ENCODE assay signal across 11 mouse cellular contexts in genomic region chr17:72966091-72966531, GRCm38 (mm10). TPM values are rescaled to one million over a fixed set of nuclear protein-coding genes. Genes with fewer than 3 reads are reported as not detected.
A peak's percentile ranks its signal among the peaks of the same experiment; 100 is the strongest.
DNase-seq lines count a peak whose midpoint lies in the region; ATAC-seq and TF ChIP-seq lines count a peak whose summit lies in the region.
"Had no signal": no experiment of that assay in that cellular context is flagged by ENCODE, and none has a peak within 500 bp of the region (broad histone marks: within the 10 kb centered on the region; RNA-seq: fewer than 3 reads in every experiment).

No protein-coding gene starts in this region.

- H3K4me1 ChIP-seq in heart, embryonic 14.5 days (ENCODE audit: control insufficient read depth in 2 of 2, insufficient read depth in 2 of 2, low read length in 2 of 2), result peaks cover 27 to 37% of the 10 kb centered on the region in 2 experiments
- peaks cover 38% of the 10 kb centered on the region for H3K4me1 ChIP-seq in bone marrow macrophage, adult 2 months (ENCODE audit: control insufficient read depth, insufficient read depth, low read length)

- no peaks in the 10 kb centered on the region for H3K36me3 ChIP-seq in heart, embryonic 14.5 days (ENCODE audit: control insufficient read depth, insufficient read depth, low read length)
- H3K36me3 ChIP-seq: lung, embryonic 15.5 days; neural tube, embryonic 13.5 days had no signal

- no peaks in the 10 kb centered on the region for H3K27me3 ChIP-seq in heart, embryonic 14.5 days (ENCODE audit: control insufficient read depth, insufficient read depth, low read length)
- H3K27me3 ChIP-seq: lung, embryonic 15.5 days; neural tube, embryonic 13.5 days had no signal

- H3K9me3 ChIP-seq in heart, embryonic 14.5 days (ENCODE audit: control insufficient read depth, low read length), result no peaks in the 10 kb centered on the region
- H3K9me3 ChIP-seq: lung, embryonic 15.5 days; neural tube, embryonic 13.5 days had no signal

- no peak for TF ChIP-seq CTCF in bone marrow macrophage, adult 2 months (IDR thresholded peaks at IDR 0.05; ENCODE audit: low read depth, low read length)

- no peak for ATAC-seq in heart, embryonic 14.5 days (ENCODE audit: insufficient number of reproducible peaks, insufficient read depth, low FRiP score, low read depth)
- ATAC-seq in granulocyte monocyte progenitor cell, adult 5-6 weeks (replicated peaks; ENCODE audit: poor library complexity, severe bottlenecking), result peak; percentile 34; the same call in 1 of the 2 replicates
- no peak for ATAC-seq in megakaryocyte progenitor cell, adult 5-6 weeks (replicated peaks; ENCODE audit: poor library complexity)

- no peak overlapping the region for H3K4me2 ChIP-seq in heart, embryonic 14.5 days (ENCODE audit: low read length)
- H3K4me2 ChIP-seq: lung, embryonic 15.5 days; neural tube, embryonic 13.5 days had no signal

- intact Hi-C loops in heart, postnatal 14 days (cut with DNase I), result loop anchor here (2.0 kb wide), 1 partner anchor 75 kb away; no protein-coding TSS in a partner anchor

- WGBS in heart, embryonic 14.5 days, result 26% methylated on average over 5 of the region's 5 CpGs

- no peak for DNase-seq in heart, postnatal 14 days
- DNase-seq in 3T3-L1 (ENCODE audit: low read depth, low spot score), result peak; percentile 64
- no peak for DNase-seq in frontal cortex, postnatal 10 days (ENCODE audit: low spot score in 2 of 2)
- no peak for DNase-seq in left cerebral cortex, adult 11 months (ENCODE audit: low spot score)
- DNase-seq: adrenal gland, postnatal 10 days had no signal

- no peak for TF ChIP-seq POLR2A in bone marrow macrophage, adult 2 months (IDR thresholded peaks at IDR 0.05; ENCODE audit: borderline replicate concordance, low read depth, low read length)

- no peak overlapping the region for H3K9ac ChIP-seq in heart, embryonic 14.5 days (ENCODE audit: low read length)
- H3K9ac ChIP-seq: lung, embryonic 15.5 days; neural tube, embryonic 13.5 days had no signal

- H3K27ac ChIP-seq in heart, embryonic 14.5 days (replicated peaks in 1 of 2; ENCODE audit: control insufficient read depth in 1 of 2, insufficient read depth in 1 of 2, low read depth in 2 of 2, low read length in 2 of 2), result peak overlapping the region; percentile 25 to 58; a peak in 2 of 4 replicates
- peak overlapping the region; percentile 8; the same call in 1 of the 2 replicates for H3K27ac ChIP-seq in bone marrow macrophage, adult 2 months (ENCODE audit: insufficient read depth, low read depth, low read length)
- H3K27ac ChIP-seq: lung, embryonic 15.5 days; neural tube, embryonic 13.5 days had no signal

- H3K4me3 ChIP-seq in heart, embryonic 14.5 days (ENCODE audit: control insufficient read depth in 1 of 2, insufficient read depth in 1 of 2, low read depth in 1 of 2, low read length in 2 of 2), result no peak overlapping the region
- no peak overlapping the region for H3K4me3 ChIP-seq in bone marrow macrophage, adult 2 months (ENCODE audit: insufficient read depth, low read length)
- H3K4me3 ChIP-seq: lung, embryonic 15.5 days; neural tube, embryonic 13.5 days had no signal

RNA-seq across cellular contexts. Expression of gene Lbh, which starts 48.0 kb away (rescaled TPM):
- 28.8 and 36.2 TPM in 2 replicates for polyA plus RNA-seq in heart, embryonic 14.5 days (2014; fragmentation: Nextera tagmentation; extraction: Ambion mirVana)
- 100 to 1,000 TPM; 318 to 323 TPM for total RNA-seq in heart, postnatal 14 days (2021)
- polyA plus RNA-seq in bone marrow macrophage, adult 2 months (2012; ENCODE audit: insufficient read depth, insufficient read length, missing spikeins), result 29.7 and 30.0 TPM in 2 replicates
- total RNA-seq in granulocyte monocyte progenitor cell, adult 5-6 weeks (2014; fragmentation: Nextera tagmentation), result 21.9 and 23.5 TPM in 2 replicates
- total RNA-seq in granulocyte monocyte progenitor cell, adult 5-6 weeks (2017), result 20.9 and 21.8 TPM in 2 replicates
- 17.9 and 19.2 TPM in 2 replicates for total RNA-seq in megakaryocyte progenitor cell, adult 5-6 weeks (2015)
- 16.6 and 21.4 TPM in 2 replicates for total RNA-seq in megakaryocyte progenitor cell, adult 5-6 weeks (2017)

Comparison
In these comparisons a context has a peak if more than half of its experiments do, and no peak if none do; other contexts are left out.
1. RNA of gene Lbh, which starts 48.0 kb away (total RNA-seq): 318 to 323 TPM in heart, postnatal 14 days; 20.9 to 23.5 TPM in granulocyte monocyte progenitor cell, adult 5-6 weeks and 16.6 to 21.4 TPM in megakaryocyte progenitor cell, adult 5-6 weeks; every median in the first group is over 10 times any median in the second.